Mouse (Mus musculus) liver, embryonic 14.5 days (tissue): ENCODE results near the gene Gclm.

ENCODE experiments used
- CTCF ChIP-seq: IDR thresholded peaks from 2 replicates; pipeline ENCODE4 v1.5.1; 2016; ENCODE audit warnings: antibody characterized with exemption, low read depth, control low read depth
- EP300 ChIP-seq: IDR thresholded peaks from 2 replicates; pipeline ENCODE4 v1.6.1; 2016; ENCODE audit warnings: antibody characterized with exemption, low read depth

DNA sequence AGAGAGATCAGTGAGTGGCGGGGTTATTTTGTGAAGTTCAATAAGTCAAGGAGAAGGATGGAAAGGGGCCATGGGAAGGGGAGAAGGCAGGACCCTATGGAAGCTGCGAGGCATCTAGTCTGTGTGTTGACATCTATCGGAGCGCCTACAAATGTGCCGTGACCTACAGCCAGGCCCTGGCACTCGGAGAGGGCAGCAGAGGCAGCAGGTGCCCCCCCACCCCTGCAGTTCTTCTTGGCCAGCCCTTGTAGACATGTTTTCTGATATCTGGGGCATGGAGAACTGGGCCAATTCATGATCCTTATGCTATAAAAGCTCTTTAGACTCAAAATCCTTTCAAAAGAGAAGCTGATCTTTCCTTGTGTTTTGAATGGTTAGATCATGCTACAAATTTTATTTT lies 37.6 kb upstream of the Gclm start:
- TF ChIP-seq CTCF (no peak), EP300 (no peak)
